ENCODE assay signal across 24 mouse cellular contexts in genomic region chr6:70762659-70763058, GRCm38 (mm10). TPM values are rescaled to one million over a fixed set of nuclear protein-coding genes. Genes with fewer than 3 reads are reported as not detected.
A peak's percentile ranks its signal among the peaks of the same experiment; 100 is the strongest.
DNase-seq lines count a peak whose midpoint lies in the region; ATAC-seq and TF ChIP-seq lines count a peak whose summit lies in the region.
"Had no signal": no experiment of that assay in that cellular context is flagged by ENCODE, and none has a peak within 500 bp of the region (broad histone marks: within the 10 kb centered on the region; RNA-seq: fewer than 3 reads in every experiment).

No protein-coding gene starts in this region.

- 46% methylated on average over 6 of the region's 6 CpGs for WGBS in liver, postnatal 0 days (ENCODE audit: insufficient replicate concordance)
- WGBS in hindbrain, embryonic 10.5 days: 88% methylated on average over 6 of the region's 6 CpGs

- no peaks in the 10 kb centered on the region for H3K4me1 ChIP-seq in liver, postnatal 0 days (ENCODE audit: insufficient read depth)
- H3K4me1 ChIP-seq in bone marrow macrophage, adult 2 months (ENCODE audit: control insufficient read depth, insufficient read depth, low read length): peaks cover 15% of the 10 kb centered on the region
- H3K4me1 ChIP-seq in hindbrain, embryonic 10.5 days (replicated peaks): no peaks in the 10 kb centered on the region
- H3K4me1 ChIP-seq: embryonic facial prominence, embryonic 13.5 days; heart, embryonic 10.5 days; hindbrain, embryonic 12.5 days; intestine, embryonic 15.5 days; kidney, embryonic 15.5 days; liver, embryonic 13.5 days; lung, embryonic 15.5 days had no signal

- H3K27ac ChIP-seq in liver, postnatal 0 days (ENCODE audit: low read depth): no peak overlapping the region
- H3K27ac ChIP-seq in bone marrow macrophage, adult 2 months (ENCODE audit: insufficient read depth, low read depth, low read length): peak overlapping the region; percentile 49
- no peak overlapping the region for H3K27ac ChIP-seq in hindbrain, embryonic 10.5 days
- H3K27ac ChIP-seq: embryonic facial prominence, embryonic 13.5 days; heart, embryonic 10.5 days; hindbrain, embryonic 12.5 days; intestine, embryonic 15.5 days; kidney, embryonic 15.5 days; liver, embryonic 13.5 days; lung, embryonic 15.5 days had no signal

- no peak for TF ChIP-seq EP300 in liver, postnatal 0 days (IDR thresholded peaks at IDR 0.05; ENCODE audit: low read depth)

- no peaks in the 10 kb centered on the region for H3K9me3 ChIP-seq in liver, postnatal 0 days (ENCODE audit: low read length)
- no peaks in the 10 kb centered on the region for H3K9me3 ChIP-seq in hindbrain, embryonic 10.5 days
- H3K9me3 ChIP-seq: embryonic facial prominence, embryonic 13.5 days; heart, embryonic 10.5 days; hindbrain, embryonic 12.5 days; intestine, embryonic 15.5 days; kidney, embryonic 15.5 days; liver, embryonic 13.5 days; lung, embryonic 15.5 days had no signal

- H3K4me3 ChIP-seq in liver, postnatal 0 days (ENCODE audit: low read depth, low read length): no peak overlapping the region
- H3K4me3 ChIP-seq in bone marrow macrophage, adult 2 months (ENCODE audit: insufficient read depth, low read length): no peak overlapping the region
- H3K4me3 ChIP-seq in hindbrain, embryonic 10.5 days: no peak overlapping the region
- H3K4me3 ChIP-seq: embryonic facial prominence, embryonic 13.5 days; heart, embryonic 10.5 days; hindbrain, embryonic 12.5 days; intestine, embryonic 15.5 days; kidney, embryonic 15.5 days; liver, embryonic 13.5 days; lung, embryonic 15.5 days; myocyte had no signal

- no peak for TF ChIP-seq CTCF in liver, postnatal 0 days (IDR thresholded peaks at IDR 0.05; ENCODE audit: low read depth)
- no peak for TF ChIP-seq CTCF in bone marrow macrophage, adult 2 months (IDR thresholded peaks at IDR 0.05; ENCODE audit: low read depth, low read length)

- ATAC-seq in liver, postnatal 0 days: peak; percentile 80
- peak; percentile 73 for ATAC-seq in megakaryocyte progenitor cell, adult 5-6 weeks (replicated peaks; ENCODE audit: poor library complexity)
- ATAC-seq: forebrain, embryonic 14.5 days; intestine, embryonic 15.5 days; Patski had no signal

- H3K9ac ChIP-seq in liver, postnatal 0 days (replicated peaks): no peak overlapping the region
- H3K9ac ChIP-seq: embryonic facial prominence, embryonic 13.5 days; hindbrain, embryonic 12.5 days; intestine, embryonic 15.5 days; kidney, embryonic 15.5 days; liver, embryonic 13.5 days; lung, embryonic 15.5 days had no signal

- no peak for TF ChIP-seq POLR2A in bone marrow macrophage, adult 2 months (IDR thresholded peaks at IDR 0.05; ENCODE audit: borderline replicate concordance, low read depth, low read length)

- peaks cover 19% of the 10 kb centered on the region for H3K36me3 ChIP-seq in liver, postnatal 0 days (replicated peaks; ENCODE audit: insufficient read depth, low read length)
- H3K36me3 ChIP-seq in hindbrain, embryonic 10.5 days: peaks cover 18% of the 10 kb centered on the region
- H3K36me3 ChIP-seq: intestine, embryonic 15.5 days had no signal

- no peaks in the 10 kb centered on the region for H3K27me3 ChIP-seq in liver, postnatal 0 days (ENCODE audit: insufficient read depth, low read length)
- H3K27me3 ChIP-seq in hindbrain, embryonic 10.5 days (ENCODE audit: insufficient read depth, poor library complexity, severe bottlenecking): no peaks in the 10 kb centered on the region
- H3K27me3 ChIP-seq: embryonic facial prominence, embryonic 13.5 days; hindbrain, embryonic 12.5 days; intestine, embryonic 15.5 days; kidney, embryonic 15.5 days; liver, embryonic 13.5 days; lung, embryonic 15.5 days; Patski had no signal

- H3K4me2 ChIP-seq in liver, postnatal 0 days (ENCODE audit: low read depth, low read length): no peak overlapping the region
- H3K4me2 ChIP-seq: embryonic facial prominence, embryonic 13.5 days; hindbrain, embryonic 12.5 days; intestine, embryonic 15.5 days; kidney, embryonic 15.5 days; liver, embryonic 13.5 days; lung, embryonic 15.5 days had no signal

- DNase-seq in liver, postnatal 0 days: no peak
- no peak for DNase-seq in liver
- peak; percentile 49 for DNase-seq in thymus, postnatal 25 days
- DNase-seq in kidney, adult 11 months: no peak
- no peak for DNase-seq in Muller cell, postnatal 12 days (ENCODE audit: inconsistent ontology term)
- DNase-seq in hindbrain, embryonic 10.5 days (ENCODE audit: low spot score): no peak
- DNase-seq: adrenal gland, postnatal 25 days; cerebellum, adult 18-20 months; gastrocnemius, postnatal 36 days; heart, postnatal 10 days; liver, embryonic 13.5 days; lung, postnatal 4 days; midbrain, embryonic 14.5 days had no signal

RNA-seq across cellular contexts. Expression of gene Rpia, which starts 29.4 kb away (rescaled TPM):
- polyA plus RNA-seq in liver, postnatal 0 days (2015; fragmentation: Nextera tagmentation; extraction: Ambion mirVana): 1.9 and 2.2 TPM in 2 replicates
- polyA plus RNA-seq in bone marrow macrophage, adult 2 months (2012; ENCODE audit: insufficient read depth, insufficient read length, missing spikeins): 10.6 and 14.4 TPM in 2 replicates
- total RNA-seq in megakaryocyte progenitor cell, adult 5-6 weeks (2015): 105 and 110 TPM in 2 replicates
- total RNA-seq in megakaryocyte progenitor cell, adult 5-6 weeks (2017): 209 and 250 TPM in 2 replicates
- 1.8 and 2.2 TPM in 2 replicates for polyA plus RNA-seq in hindbrain, embryonic 10.5 days (2016; fragmentation: Nextera tagmentation; extraction: Ambion mirVana)
